Mouse (Mus musculus) heart, embryonic 15.5 days (tissue): ENCODE results near the gene Mcts2. TPM values are rescaled to one million over a fixed set of nuclear protein-coding genes. Genes with fewer than 3 reads are reported as not detected.

Experiments used
- ATAC-seq: fragments of 200-750 bp; cut with Nextera tagmentation; replicated peaks from 2 replicates; pipeline ENCODE4 v1.8.0; 2017; ENCODE audit warnings: low read depth, moderate TSS enrichment; ENCODE audit not compliant: insufficient number of reproducible peaks, insufficient read depth, low FRiP score
- H3K27ac ChIP-seq: fragments of 300-500 bp; sonication (generic); 2 replicates; pipeline ENCODE4 v1.5.1; 2015; ENCODE audit warnings: mild to moderate bottlenecking, inconsistent platforms
- H3K27me3 ChIP-seq: fragments of 300-500 bp; sonication (generic); 2 replicates; pipeline ENCODE4 v1.6.1; 2015; ENCODE audit warnings: inconsistent platforms
- H3K36me3 ChIP-seq: fragments of 300-500 bp; sonication (generic); 2 replicates; pipeline ENCODE4 v1.6.1; 2015; ENCODE audit warnings: mild to moderate bottlenecking, inconsistent platforms
- H3K4me1 ChIP-seq: fragments of 300-500 bp; sonication (generic); replicated peaks from 2 replicates; pipeline ENCODE4 v1.6.1; 2015; ENCODE audit warnings: inconsistent platforms
- H3K4me2 ChIP-seq: fragments of 300-500 bp; sonication (generic); 2 replicates; pipeline ENCODE4 v1.6.1; 2015; ENCODE audit warnings: inconsistent platforms, mild to moderate bottlenecking, moderate library complexity
- H3K4me3 ChIP-seq: fragments of 300-500 bp; sonication (generic); 2 replicates; pipeline ENCODE4 v1.5.1; 2015; ENCODE audit warnings: mild to moderate bottlenecking, inconsistent platforms
- H3K9ac ChIP-seq: fragments of 300-500 bp; sonication (generic); 2 replicates; pipeline ENCODE4 v1.6.1; 2015; ENCODE audit warnings: mild to moderate bottlenecking, inconsistent platforms
- H3K9me3 ChIP-seq: fragments of 300-500 bp; sonication (generic); replicated peaks from 2 replicates; pipeline ENCODE4 v1.6.1; 2016; ENCODE audit warnings: inconsistent platforms
- WGBS: fragments of 180-500 bp; shearing (Covaris S2); methylation state at CpG from one replicate; pipeline ENCODE4 v1.1.7; 2015; ENCODE audit warnings: mixed read lengths; 5-methylcytosine and 5-hydroxymethylcytosine counted together
- polyA plus RNA-seq: library from polyadenylated mRNA; unstranded; fragments of >200 nt; fragmentation: Nextera tagmentation; extraction: Ambion mirVana; gene quantifications from 2 replicates; pipeline ENCODE4 v1.2.1, GENCODE M21; 2015

The Mcts2 gene
- polyA plus RNA-seq, 1 experiment from 2014 or later, result 20.3 TPM

DNA sequence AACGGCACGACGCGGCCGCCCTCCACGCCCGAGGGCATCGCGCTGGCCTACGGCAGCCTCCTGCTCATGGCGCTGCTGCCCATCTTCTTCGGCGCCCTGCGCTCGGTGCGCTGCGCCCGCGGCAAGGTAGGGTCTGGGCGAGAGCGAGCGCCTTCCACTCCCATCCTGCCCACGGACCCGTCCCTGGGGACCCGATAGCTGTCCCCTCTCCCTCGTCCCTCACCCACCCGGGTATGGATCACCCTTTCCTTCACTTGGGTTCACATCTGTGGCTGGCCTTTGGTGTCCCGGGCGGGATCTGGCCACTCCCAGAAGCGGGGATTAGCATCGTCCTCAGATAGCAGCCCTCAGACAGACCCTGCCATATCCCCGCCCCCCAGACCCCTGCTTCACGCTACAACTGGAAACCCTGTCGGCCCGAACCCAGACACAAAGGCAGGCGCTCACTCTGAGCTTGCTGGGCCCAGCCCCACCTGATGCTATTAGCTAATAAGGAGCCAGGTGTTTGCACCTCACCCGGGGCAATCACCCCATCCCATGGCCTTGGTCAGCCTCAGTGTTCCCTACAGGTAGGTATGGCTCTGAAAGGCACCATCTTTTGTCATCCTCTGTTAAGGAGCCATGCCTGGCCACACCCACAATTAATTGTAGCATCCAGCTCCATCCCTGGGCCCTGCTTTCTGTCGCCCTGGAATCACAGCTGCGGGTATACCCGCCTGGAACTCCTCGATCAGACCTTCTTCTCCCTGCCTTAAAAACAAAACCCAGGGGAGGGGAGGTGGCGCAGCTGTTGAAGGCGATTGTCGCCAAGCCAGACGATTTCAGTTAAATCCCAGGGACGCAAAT lies 17.0 kb upstream of the Mcts2 start:
- Histone ChIP-seq H3K4me1 (peaks cover 40% of the 10 kb centered on the region), H3K9me3 (no peaks in the 10 kb centered on the region), H3K9ac (peak overlapping the region; percentile 83), H3K4me2 (peak overlapping the region; percentile 85), H3K4me3 (peak overlapping the region; percentile 71), H3K27me3 (no peaks in the 10 kb centered on the region), H3K27ac (peak overlapping the region; percentile 92), H3K36me3 (0 out of 2 replicates have a peak, but pooled peaks cover 8% of the 10 kb centered on the region)
- ATAC-seq, result peak; percentile 66
- WGBS, result under 1% methylated on average over 45 of the region's 46 CpGs

DNA sequence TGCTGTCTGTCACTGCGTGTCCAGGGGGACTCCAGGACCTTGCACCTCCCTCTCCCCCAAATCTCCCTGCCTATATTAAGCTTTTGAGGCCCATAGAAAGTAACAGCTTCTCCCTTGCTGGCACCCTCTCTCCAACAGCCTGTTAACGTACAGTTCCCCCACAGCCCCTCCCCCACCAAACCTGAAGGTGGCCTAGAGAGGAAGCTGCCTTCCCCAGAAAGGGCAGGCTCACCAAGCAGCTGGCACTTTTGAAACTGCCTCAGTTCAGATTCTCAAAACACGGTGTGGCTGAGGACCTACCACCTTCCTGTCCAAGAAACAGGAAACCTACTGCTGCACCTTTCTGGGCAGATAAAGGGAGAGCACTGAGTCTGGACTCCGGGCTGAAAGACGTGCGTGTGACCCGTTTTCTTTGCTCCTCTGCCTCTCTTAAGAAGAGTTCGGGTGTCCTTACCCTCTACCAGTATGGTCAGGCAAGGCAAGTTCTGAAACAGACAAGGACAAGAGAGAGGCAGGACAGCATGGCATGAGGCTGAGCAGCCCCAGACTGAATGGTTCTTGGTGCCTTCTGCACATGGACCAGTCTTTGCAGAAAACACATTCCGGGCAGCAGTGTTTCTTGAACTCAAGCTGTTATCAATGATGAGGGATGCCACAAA lies 15.7 kb upstream of the Mcts2 start:
- H3K9ac ChIP-seq, result peak overlapping the region; percentile 83
- peak overlapping the region; percentile 85 for H3K4me2 ChIP-seq
- peak overlapping the region; percentile 71 for H3K4me3 ChIP-seq
- peaks cover 51% of the 10 kb centered on the region for H3K4me1 ChIP-seq
- WGBS, result 34% methylated on average over 9 of the region's 9 CpGs
- H3K27ac ChIP-seq, result peak overlapping the region; percentile 92
- no peaks in the 10 kb centered on the region for H3K27me3 ChIP-seq
- no peaks in the 10 kb centered on the region for H3K9me3 ChIP-seq
- ATAC-seq, result no peak
- H3K36me3 ChIP-seq, result peaks cover 16% of the 10 kb centered on the region

DNA sequence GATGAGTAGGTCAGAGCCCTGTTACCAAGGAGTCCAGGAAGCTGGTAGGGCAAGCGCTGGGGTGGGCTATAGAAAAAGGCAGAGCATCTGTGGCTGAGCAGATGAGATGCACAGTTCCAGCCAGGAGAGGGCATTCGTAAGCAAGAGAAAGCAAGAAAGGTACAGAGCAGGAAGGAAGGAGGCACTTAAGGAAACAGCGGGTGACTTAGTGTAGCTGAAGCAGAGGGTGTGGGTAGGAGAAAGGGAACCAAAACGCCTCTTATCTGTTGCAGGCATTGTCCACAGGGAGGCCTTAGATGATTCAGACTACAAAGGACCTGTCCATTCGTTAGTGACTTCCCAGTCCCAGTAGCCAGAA lies 15.2 kb upstream of the Mcts2 start:
- H3K9ac ChIP-seq, result peak overlapping the region; percentile 83
- no peaks in the 10 kb centered on the region for H3K9me3 ChIP-seq
- H3K36me3 ChIP-seq, result peaks cover 21% of the 10 kb centered on the region
- peak overlapping the region; percentile 71 for H3K4me3 ChIP-seq
- H3K27me3 ChIP-seq, result no peaks in the 10 kb centered on the region
- peaks cover 51% of the 10 kb centered on the region for H3K4me1 ChIP-seq
- WGBS, result 21% methylated on average over 5 of the region's 5 CpGs
- H3K27ac ChIP-seq, result peak overlapping the region; percentile 92; the same call in 1 of the 2 replicates
- no peak for ATAC-seq
- peak overlapping the region; percentile 85 for H3K4me2 ChIP-seq

DNA sequence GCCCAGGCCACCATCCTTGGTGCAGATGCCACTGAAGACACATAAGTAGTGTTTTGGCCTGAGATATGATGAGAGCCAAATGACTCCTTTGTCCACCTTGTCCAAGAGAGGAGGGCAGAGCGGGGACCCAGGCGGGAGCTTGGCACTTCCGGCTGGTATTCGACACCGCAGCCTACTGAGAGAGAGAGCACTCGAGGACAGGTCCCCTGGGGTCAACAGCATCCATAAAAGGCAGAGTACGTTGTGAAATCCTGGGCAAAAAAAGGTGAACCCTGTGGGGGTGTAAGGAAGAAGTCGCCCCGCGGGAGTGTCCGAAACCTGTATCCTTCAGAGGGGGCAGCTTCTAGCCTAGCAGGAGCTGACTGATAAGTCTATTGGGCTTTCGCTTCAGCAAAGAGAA lies 14.7 kb upstream of the Mcts2 start:
- ATAC-seq, result no peak
- Histone ChIP-seq H3K9ac (peak overlapping the region; percentile 83; the same call in 1 of the 2 replicates), H3K27me3 (no peaks in the 10 kb centered on the region), H3K4me2 (peak overlapping the region; percentile 85), H3K4me1 (peaks cover 51% of the 10 kb centered on the region), H3K36me3 (peaks cover 27% of the 10 kb centered on the region), H3K4me3 (peak overlapping the region; percentile 71), H3K27ac (no peak overlapping the region), H3K9me3 (no peaks in the 10 kb centered on the region)
- WGBS, result 78% methylated on average over 12 of the region's 12 CpGs

DNA sequence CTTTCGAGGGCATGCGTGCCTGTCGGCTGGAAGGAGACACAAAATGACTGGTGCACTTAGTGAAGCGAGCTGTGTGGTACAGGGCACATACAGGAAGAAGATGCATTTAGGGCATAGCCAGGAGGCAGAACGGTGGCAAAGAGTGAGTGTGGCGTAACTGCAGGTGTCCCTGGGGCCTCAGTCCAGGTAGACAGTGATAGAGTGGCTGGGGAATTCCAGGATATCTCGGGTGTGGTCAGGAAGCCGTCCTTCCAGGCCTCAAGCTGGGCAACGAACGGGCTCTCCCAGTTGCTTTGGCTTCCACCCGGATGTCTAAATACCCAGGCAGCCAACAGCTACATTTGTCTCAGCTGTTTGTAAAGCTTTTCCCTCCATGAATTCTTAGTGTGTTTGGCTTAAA lies 12.7 kb upstream of the Mcts2 start:
- H3K4me2 ChIP-seq, result no peak overlapping the region
- no peak overlapping the region for H3K4me3 ChIP-seq
- peaks cover 44% of the 10 kb centered on the region for H3K36me3 ChIP-seq
- H3K27ac ChIP-seq, result peak overlapping the region; percentile 29; the same call in 1 of the 2 replicates
- no peaks in the 10 kb centered on the region for H3K9me3 ChIP-seq
- WGBS, result 72% methylated on average over 11 of the region's 11 CpGs
- no peaks in the 10 kb centered on the region for H3K27me3 ChIP-seq
- no peak for ATAC-seq
- no peak overlapping the region for H3K9ac ChIP-seq
- peaks cover 49% of the 10 kb centered on the region for H3K4me1 ChIP-seq

DNA sequence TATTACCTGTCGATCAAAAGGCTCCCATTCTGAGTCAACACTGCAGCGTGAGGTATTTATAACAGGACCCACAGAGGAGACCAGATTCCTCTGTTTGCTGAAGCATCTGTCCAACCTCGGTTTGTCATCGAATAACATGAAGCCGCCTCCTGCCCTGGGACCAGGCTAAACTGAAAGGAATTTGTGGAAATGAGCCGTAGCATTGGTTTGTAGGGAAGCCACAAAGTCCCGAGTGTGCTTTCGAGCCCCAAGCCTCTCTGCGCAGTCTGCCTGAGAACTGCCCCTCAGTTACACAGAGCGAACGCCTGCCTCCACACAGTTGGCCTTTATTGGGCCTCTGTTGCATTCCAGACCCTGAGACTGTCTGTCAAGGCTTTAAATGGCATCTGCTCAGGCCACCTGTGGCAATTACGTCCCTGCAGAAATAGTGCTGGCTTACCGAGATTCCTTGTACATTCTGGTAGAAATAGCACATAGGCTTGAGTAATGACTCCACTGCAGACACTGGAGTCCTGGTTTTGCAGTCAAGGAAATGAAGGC lies 11.5 kb upstream of the Mcts2 start:
- Histone ChIP-seq H3K4me2 (no peak overlapping the region), H3K9ac (no peak overlapping the region), H3K27me3 (no peaks in the 10 kb centered on the region), H3K4me1 (peaks cover 57% of the 10 kb centered on the region), H3K9me3 (no peaks in the 10 kb centered on the region), H3K27ac (no peak overlapping the region), H3K36me3 (peaks cover 48% of the 10 kb centered on the region), H3K4me3 (no peak overlapping the region)
- no peak for ATAC-seq
- WGBS, result 65% methylated on average over 13 of the region's 13 CpGs

- 53% methylated on average over 3 of the region's 3 CpGs for whole genome bisulfite sequencing
- Histone ChIP-seq H3K9me3 (no peaks in the 10 kb centered on the region), H3K36me3 (peaks cover 75% of the 10 kb centered on the region), H3K27me3 (no peaks in the 10 kb centered on the region), H3K9ac (no peak overlapping the region), H3K27ac (no peak overlapping the region), H3K4me2 (no peak overlapping the region), H3K4me3 (no peak overlapping the region), H3K4me1 (peaks cover 33% of the 10 kb centered on the region)
- ATAC-seq, result no peak
Observed at GRCm38 (mm10) chr2:152678302-152678701, 8.5 kb upstream of the Mcts2 start.

DNA sequence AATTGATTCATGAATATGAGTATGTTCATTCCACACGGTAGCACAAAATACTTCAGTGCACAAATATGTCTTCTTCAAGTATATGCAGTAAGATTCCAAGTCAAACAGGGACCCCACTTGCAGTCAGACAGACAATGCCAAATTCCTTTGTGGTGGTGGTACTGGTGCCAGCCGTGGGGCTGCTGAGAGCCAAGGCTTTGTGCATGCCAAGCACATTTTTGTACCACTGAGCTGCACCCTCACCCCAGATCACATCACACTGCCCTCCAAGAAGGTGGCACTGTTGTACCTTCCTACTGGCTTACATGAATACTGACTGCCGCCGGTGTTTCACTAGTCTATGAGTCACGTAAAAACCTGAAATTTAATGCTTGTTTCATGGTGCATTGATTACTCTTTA lies 7.9 kb upstream of the Mcts2 start:
- Histone ChIP-seq H3K9ac (no peak overlapping the region), H3K9me3 (no peaks in the 10 kb centered on the region), H3K4me3 (no peak overlapping the region), H3K36me3 (peaks cover 81% of the 10 kb centered on the region), H3K4me2 (no peak overlapping the region), H3K27me3 (no peaks in the 10 kb centered on the region), H3K4me1 (peaks cover 32% of the 10 kb centered on the region), H3K27ac (no peak overlapping the region)
- no peak for ATAC-seq
- WGBS, result 86% methylated on average over 5 of the region's 5 CpGs

- Histone ChIP-seq H3K4me2 (no peak overlapping the region), H3K9ac (0 out of 2 replicates have a peak overlapping the region, but pooled peaks have one; percentile 6), H3K4me3 (no peak overlapping the region), H3K36me3 (peaks cover 86% of the 10 kb centered on the region), H3K4me1 (peaks cover 28% of the 10 kb centered on the region), H3K27me3 (no peaks in the 10 kb centered on the region), H3K27ac (no peak overlapping the region), H3K9me3 (no peaks in the 10 kb centered on the region)
- WGBS, result 70% methylated on average over 8 of the region's 8 CpGs
- no peak for ATAC-seq
Observed at GRCm38 (mm10) chr2:152679701-152680355, 7.0 kb upstream of the Mcts2 start.

- no peak overlapping the region for H3K27ac ChIP-seq
- ATAC-seq, result no peak
- H3K9ac ChIP-seq, result no peak overlapping the region
- H3K4me1 ChIP-seq, result peaks cover 25% of the 10 kb centered on the region
- H3K27me3 ChIP-seq, result no peaks in the 10 kb centered on the region
- peaks cover 90% of the 10 kb centered on the region for H3K36me3 ChIP-seq
- no peak overlapping the region for H3K4me3 ChIP-seq
- H3K9me3 ChIP-seq, result no peaks in the 10 kb centered on the region
- no peak overlapping the region for H3K4me2 ChIP-seq
- 87% methylated on average over 5 of the region's 5 CpGs for WGBS
Observed at GRCm38 (mm10) chr2:152683086-152683485, 3.7 kb upstream of the Mcts2 start.

GRCm38 (mm10) chr2:152686399-152686798 lies 436 bp upstream of the Mcts2 start:
- H3K27ac ChIP-seq, result peak overlapping the region; percentile 63
- peaks cover 11% of the 10 kb centered on the region; the same call in 1 of the 2 replicates for H3K4me1 ChIP-seq
- no peak for ATAC-seq
- H3K9ac ChIP-seq, result no peak overlapping the region
- H3K36me3 ChIP-seq, result peaks cover 86% of the 10 kb centered on the region
- H3K4me3 ChIP-seq, result peak overlapping the region; percentile 52
- H3K9me3 ChIP-seq, result no peaks in the 10 kb centered on the region
- peak overlapping the region; percentile 48 for H3K4me2 ChIP-seq
- 50% methylated on average over 12 of the region's 12 CpGs for WGBS
- H3K27me3 ChIP-seq, result no peaks in the 10 kb centered on the region
